Mouse (Mus musculus): Measurements from ENCODE around the gene Ada.
A peak's percentile ranks its signal among the peaks of the same experiment; 100 is the strongest.
"Not testable (repeated sequence)": the region's sequence is repeated elsewhere in the genome, so short reads cannot be mapped to it uniquely, and the experiment has no call there.

Gene Ada

DNA sequence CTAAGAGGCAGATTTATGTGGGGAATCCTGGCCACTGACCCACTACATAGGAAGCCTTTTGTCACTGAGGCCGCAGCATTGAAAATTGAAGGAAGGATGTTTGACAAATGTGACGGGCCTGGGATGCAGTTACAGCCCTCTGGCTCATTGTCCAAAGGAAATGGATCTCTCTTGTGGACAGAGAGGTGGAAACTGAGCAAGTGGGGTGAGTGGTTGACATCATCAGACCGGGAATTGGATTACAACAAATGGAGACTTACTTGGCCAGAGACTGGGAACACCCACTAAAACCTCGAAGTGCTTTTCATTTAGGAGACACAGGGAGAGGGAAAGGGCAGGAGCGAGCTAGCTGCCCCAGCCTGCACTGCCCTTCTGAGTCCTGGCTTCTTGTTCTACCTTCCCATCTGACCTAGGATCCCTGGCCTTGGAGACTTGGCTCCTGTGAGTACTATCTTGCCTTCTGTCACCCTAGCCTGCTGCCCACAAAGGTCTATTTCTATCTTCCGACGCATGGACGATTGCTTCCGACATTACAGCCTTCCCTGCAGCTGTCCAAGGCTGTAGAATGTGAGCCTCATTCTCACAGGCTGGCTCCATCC lies 56.2 kb downstream of the Ada start:
- DNase-seq, result peak; percentile 61 to 69

DNA sequence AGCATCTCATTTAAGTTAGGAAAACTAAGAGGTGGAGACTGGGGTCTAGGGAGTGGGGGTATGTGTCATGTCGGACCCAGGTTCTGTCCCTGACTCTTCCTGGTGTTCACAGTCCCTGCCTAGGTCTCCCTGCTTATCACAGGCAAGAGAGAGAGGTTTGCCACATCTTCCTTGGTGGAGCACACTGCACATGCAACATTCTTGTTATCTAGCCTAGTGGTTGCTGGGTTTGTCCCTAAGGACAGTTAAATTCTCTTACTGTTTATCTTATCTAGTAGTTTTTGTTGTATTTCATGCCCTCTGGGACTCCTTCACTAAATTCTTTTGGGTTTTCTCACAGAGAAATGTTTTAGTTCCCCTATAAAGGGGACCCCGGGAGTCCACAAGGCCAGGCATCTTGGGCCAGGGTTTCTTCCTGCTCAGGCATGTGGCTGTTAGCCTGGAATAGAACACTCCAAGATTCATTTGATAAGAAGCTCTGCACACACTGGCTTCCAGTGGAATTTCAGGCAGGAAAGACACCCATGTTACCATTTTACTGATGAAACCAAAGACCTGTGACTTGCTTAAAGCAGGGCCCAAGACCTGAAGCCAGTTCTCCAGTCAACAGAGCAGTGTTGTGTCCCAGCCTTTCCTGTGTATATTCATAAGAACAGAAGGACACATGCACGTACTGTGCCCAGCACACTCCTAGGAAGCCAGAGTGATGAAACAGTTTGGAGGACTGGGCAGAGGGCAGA lies 57.0 kb downstream of the Ada start:
- DNase-seq, result no peak

DNA sequence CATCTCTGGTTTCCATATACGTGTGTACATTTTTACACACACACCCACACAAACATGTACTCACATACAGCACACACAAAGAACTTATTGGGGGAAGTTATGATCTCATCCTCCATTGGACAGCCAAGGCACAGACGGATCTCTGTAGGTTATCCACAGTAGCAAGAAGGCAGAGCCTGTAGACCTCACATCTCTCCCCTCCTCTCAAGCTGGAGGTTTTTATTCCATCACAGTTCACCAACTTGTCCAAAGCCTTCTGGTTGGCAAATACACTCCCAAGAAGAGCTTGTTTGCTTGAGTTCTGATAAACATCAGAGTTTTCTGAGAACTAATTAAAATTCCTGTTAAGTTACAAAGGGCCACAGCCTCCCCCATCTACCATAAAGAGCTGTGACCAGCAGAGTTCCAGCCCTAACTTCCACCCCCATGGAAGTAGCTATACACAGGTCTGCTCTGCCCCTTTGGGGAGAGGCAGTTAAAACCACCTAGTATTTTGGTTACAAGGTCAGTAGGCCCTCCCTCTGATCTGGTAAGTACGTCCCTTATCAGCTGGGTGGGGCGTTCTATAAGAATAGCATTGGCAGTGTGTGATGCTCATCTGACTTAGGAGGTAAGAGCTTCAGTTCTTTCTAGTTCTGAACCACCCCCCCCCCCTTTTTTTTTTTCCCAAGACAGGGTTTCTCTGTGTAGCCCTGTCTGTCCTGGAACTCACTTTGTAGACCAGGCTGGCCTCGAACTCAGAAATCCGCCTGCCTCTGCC lies 58.0 kb downstream of the Ada start:
- DNase-seq, result no peak

DNA sequence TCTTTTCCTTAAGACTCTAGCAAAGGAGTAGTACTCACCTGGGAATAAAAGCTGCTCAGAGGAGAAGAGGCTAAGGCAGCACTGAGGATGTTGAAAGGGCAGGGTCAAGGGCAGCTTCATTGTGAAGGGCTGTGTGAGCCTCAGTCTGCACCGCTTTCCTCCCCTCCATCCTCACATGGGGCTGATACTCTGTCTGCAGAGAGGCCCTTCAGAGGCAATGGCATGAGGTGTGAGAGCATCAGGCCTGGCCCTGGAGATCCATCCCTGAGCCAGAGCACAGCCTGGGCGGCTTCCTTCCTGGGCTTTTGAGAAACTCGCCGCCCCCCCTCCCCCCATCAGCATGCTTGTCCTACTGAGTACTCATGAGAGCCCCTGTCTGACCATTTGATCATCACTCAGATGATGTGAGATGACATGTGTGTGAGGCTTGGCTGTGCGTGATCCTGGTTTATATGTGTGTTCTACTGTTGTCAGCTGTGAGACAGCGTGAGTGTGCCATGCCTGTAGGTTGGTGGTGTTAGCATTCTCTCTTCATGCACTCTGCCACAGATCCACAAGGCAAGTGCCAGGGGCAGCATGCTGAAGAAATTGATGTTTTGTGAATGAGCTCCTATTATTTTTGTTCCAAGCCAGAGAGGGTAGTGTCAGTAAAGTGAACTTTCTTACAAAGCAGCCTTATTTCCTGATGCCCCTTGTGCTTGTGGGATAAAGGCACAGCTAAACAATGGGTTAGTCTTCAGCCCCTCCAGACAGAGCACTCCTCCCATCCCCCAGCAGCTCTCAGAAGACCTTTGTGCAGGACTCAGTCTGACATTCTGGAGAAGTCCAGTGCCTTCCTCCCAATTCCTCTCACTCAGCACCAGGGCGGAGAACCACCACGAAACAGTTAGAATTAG lies 59.4 kb downstream of the Ada start:
- peak in 1 of 2 experiments; percentile 27 for DNase-seq

GRCm38 (mm10) chr2:163689771-163690170 lies 60.3 kb downstream of the Ada start:
- no peak for DNase-seq

DNA sequence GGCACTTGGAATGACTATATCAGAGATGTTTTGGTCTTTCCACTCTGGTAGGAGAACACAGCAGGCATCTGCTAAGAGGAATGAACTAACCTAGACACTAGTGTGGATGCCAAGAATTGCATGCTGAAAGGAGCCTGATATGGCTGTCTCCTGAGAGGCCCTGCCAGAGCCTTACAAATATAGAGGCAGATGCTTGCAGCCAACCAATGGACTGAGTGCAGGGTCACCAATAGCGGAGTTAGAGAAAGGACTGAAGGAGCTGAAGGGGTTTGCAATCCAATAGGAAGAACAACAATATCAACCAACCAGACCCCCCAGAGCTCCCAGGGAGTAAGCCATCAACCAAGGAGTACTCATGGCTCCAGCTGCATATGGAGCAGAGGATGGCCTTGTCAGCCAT lies 61.7 kb downstream of the Ada start:
- DNase-seq, result not testable (repeated sequence)

GRCm38 (mm10) chr2:163686886-163687285 lies 63.2 kb downstream of the Ada start:
- no peak for DNase-seq

DNA sequence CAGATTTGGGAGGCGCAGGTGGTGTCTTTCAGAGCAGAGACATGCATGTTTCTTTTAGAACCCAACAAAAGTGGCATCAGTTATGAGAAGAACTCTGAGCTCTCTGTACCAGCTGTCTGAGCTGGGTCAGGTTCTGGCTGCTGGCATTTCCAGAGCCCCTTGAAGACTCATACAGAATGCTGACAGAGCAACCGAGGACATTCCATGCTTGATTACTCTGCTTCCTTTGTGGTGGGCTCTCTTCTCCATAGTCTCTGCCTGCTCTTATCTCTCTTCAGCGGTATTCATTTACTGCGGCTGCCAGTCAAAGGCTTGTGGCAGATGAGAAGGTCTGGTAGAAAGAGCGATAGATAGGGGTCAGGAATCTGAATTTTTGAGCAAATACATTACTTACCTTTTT lies 63.8 kb downstream of the Ada start:
- DNase-seq, result no peak

DNA sequence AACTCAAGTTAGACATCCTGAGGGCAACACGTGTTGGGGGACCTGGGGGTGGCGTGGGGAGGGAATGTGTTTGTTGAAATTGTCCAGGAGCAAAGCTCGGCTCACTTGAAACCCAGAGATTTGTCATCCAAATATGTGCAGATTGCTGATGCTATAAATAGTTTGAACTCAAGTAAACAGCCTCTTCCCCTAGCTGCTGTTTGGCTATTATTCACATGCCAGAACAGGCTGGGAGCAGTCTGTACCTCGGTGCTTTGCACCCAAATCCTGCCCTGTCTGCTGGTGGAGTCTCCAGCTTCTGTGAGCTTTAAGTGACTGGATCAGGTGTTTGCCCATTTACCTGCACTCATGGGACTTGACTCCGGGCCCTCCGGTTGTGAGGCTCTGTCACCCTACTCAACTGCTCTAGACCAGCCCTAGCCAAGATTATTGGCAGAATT lies 64.3 kb downstream of the Ada start:
- peak in 1 of 2 experiments; percentile 47 for DNase-seq

GRCm38 (mm10) chr2:163685287-163685686 lies 64.8 kb downstream of the Ada start:
- no peak for DNase-seq

GRCm38 (mm10) chr2:163682344-163682743 lies 67.7 kb downstream of the Ada start:
- DNase-seq, result no peak

DNA sequence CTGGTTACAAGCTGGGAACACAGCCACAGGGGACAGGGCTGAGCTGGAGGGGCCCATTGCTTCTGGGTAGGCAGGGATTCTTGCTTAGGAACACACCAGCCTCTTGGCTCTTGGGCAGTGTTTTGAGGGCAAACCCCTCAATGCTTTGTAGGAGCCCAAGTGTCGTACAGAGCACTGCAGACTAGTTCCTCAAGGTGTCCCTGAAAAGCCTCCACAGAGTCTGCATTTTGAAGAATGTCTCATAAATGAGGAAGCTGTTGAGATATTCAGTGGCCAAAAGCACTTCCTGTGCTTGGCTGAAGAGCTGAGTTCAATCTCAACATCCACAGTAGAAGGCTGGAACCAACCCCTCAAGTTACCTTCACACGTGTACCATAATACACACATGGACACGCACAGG lies 73.3 kb downstream of the Ada start:
- no peak for DNase-seq
